Mouse (Mus musculus) hematopoietic stem cell, adult 5-6 weeks (primary cell): ENCODE results near the gene Igfbp5. TPM values are rescaled to one million over a fixed set of nuclear protein-coding genes. Genes with fewer than 3 reads are reported as not detected.

Experiments used
- ATAC-seq, 2 experiments: fragments of 125-278 bp in 1 of 2; replicated peaks in 1 of 2; 2 replicates each; pipeline ENCODE4 v1.8.0; 2016 to 2017; ENCODE audit warnings: inconsistent platforms in 2 of 2, mild to moderate bottlenecking in 2 of 2, moderate number of reproducible peaks in 2 of 2, low read depth in 1 of 2, moderate TSS enrichment in 1 of 2; ENCODE audit not compliant: low FRiP score in 2 of 2, poor library complexity in 2 of 2, severe bottlenecking in 2 of 2, insufficient read depth in 1 of 2, low TSS enrichment in 1 of 2
- total RNA-seq: library from RNA; stranded (forward); fragments of 172-1452, 232-1000 nt; gene quantifications from 2 replicates; pipeline ENCODE4 v1.2.3, GENCODE M21; 2017

The Igfbp5 gene
- total RNA-seq, 1 experiment from 2014 or later = 0.30 TPM

DNA sequence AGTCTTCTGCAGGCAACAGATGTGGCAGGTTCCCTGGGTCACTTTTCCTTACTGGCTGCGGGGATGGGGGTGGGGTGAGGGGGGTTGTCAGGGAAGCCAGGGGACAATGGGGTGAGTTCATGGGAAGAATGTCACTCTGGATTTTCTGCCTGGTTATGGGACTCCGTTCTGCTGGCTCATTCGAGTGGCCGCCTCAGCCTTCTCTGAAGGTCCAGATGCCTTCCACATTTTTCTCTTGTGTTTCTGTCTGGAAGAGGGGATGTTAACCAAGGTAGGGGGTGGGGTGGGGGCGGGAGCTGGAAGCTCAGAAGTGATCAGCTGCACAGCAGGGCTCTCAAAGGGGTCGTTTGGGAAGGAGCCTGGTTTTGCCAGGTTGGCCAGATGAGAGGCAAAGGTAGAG is 48.2 kb downstream of the Igfbp5 start:
- ATAC-seq = no peak

DNA sequence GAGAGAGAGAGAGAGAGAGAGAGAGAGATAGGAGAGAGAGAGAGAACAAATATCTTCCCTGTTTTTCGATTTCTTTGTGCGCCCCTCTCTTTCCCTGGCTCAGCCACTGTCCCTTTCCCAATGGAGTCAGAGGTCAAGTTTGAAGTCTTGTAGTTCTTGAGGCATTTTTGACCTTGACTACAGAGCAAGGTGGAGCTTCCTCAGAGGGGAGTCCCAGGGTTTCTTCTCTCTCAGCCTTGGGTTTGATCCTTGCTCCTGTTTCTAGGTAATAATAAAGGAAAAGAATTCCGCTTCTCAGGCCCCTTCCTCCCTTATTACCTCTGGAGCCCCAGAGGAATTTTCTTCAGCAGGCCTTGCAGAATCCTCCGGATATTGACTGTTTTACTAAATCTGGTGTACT is 48.8 kb downstream of the Igfbp5 start:
- no peak for ATAC-seq

DNA sequence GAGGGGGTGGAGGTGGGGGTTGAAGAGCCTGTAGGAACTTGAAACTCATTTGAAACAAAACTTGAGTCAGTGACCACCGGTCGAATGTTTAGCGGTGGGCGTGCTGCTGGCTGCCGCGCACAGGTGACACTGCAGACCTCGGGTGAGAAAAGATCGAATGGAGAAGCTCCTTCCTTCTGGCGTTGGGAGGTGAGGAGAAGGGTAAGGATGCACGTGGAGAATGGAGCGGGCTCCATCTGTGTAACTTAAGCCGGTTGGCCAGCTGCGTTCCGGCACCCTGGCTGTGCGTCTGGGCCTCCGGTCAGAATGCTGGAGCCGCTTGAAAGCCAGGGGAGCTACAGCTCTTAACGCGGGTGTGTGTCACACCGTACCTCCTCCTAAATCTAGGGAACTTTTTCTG is 49.4 kb downstream of the Igfbp5 start:
- ATAC-seq = no peak

DNA sequence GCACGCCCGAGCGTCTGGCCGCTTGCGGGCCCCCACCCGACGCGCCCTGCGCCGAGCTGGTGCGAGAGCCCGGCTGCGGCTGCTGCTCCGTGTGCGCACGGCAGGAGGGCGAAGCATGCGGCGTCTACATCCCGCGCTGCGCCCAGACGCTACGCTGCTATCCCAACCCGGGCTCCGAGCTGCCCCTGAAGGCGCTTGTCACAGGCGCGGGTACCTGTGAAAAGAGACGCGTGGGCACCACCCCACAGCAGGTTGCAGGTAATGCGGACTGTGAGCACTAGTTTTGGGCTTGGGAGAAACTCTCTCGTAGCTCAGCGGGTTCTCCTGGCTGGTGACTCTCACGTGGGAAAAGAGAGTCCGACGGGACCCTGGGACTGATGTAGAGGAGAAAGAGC is 50.0 kb downstream of the Igfbp5 start:
- ATAC-seq = no peak

DNA sequence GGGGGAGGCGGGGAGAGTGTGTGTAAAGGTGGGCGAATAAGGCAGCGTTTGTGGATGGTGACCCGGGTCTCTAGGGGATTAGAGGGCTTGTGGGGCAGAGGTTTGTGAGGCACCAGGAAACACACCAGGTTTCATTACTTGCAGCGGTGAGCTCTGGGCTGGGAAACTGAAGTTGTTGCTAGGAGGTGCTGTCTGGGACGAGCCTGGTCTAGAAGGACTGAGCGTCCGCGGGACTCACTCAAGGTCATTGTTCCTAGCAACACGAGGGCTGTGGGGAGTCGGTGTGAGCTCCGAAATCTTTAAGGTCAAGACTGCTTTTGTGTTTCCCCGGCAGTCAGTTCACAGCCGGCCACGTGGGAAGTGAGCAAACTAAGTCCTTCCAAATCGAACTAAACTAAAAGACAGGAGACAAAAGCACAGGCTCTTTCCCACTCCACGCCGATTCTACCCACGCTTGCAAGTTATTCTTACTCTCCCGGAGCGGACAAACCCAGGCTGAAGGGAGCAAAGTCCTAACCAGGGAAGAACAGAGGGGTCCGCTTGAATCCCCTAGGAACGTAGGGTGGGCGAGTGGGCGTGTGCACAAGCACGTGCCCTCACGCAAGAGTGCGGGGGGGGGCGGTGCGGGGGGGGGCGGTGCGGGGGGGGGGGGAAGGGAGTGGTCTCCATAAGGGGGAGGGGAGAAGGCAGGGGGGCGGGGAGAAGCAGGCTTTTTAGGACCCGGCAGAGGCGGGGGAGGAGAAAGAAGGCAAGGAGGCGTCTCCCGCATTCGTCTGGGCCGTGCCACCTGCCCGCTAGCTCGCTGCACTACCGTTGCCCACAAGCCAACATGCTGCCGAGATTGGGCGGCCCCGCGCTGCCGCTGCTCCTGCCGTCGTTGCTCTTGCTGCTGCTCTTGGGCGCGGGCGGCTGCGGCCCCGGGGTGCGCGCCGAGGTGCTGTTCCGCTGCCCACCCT is 50.7 kb downstream of the Igfbp5 start, which contains the start of gene Igfbp2:
TSS of gene Igfbp2 (plus strand) at position 753 of the 956 bp plus-strand sequence.
- no peak for ATAC-seq

DNA sequence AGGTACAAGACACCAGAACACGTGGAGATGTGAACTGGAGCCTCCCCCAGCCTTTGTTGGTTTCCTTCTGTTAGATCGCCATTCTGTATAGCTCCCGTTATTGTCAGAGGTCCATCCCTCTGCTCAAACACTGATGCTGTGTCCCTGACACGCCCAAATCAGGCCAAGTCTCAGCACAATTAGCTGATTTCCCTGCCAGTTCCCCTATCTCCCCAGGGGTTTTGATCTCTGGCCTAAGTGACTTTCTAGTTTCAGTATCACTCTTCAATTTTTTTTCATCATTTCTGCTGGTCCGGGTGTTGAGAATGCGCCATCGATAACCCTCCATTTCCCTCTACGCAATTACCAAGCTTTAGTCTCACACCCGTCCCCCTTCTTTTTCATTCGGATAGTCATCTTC is 51.8 kb downstream of the Igfbp5 start:
- no peak for ATAC-seq

DNA sequence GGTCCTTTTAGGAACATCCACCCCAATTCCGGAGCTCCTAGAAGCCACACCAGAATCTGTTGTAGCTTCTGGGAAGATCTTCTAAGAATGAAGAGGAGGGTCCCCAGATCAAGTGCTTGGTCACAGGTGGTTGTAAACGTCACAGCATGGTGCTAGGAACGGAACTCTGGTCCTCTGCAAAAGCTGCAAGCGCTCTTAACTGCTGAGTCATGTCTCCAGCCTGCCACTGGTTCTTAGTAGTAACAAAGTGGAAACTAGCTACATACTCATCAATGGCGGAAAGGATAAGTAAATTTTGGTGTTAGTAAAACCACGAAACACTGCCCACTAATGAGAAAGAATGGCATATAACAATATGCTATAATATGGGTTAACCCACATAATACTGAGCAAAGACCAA is 54.7 kb downstream of the Igfbp5 start:
- ATAC-seq = no peak

DNA sequence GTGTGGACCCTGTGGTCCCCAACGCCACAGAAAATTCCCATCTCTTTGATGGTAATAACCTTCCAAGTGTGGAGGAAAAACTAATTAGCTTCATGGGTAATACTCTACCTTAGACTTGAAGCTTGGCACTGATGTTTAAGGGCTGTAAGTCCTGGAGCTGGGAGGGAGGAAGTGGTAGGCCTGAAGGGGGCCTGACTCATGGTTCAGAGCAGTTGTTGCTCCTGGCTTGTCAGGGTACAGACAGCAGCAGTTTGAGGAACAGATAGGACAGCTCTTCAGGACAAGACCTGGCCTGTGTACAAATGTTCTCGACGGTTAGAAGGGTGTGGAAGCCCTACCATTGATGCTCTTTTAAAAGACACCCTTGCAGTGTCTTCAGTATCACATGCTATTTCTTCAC is 59.1 kb downstream of the Igfbp5 start:
- no peak for ATAC-seq

DNA sequence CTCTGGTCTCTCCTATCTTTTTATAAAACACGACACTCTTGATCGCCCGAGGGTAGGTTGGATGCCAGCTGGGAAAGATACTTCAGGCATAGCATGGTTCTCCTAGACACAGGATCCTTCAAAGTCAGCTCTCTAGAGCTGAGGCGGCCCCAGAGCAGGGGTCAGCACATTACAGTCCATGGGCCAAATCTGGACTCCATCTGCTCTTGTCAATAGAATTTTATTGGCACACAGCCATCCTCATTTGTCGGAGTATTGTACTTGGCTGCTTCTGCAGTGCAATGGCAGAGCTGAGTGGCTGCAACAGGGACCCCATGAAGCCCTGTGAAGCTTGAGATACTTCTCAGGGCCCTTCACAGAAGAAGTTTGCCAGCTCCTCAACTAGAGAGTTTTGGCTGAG is 59.5 kb downstream of the Igfbp5 start:
- ATAC-seq = no peak

DNA sequence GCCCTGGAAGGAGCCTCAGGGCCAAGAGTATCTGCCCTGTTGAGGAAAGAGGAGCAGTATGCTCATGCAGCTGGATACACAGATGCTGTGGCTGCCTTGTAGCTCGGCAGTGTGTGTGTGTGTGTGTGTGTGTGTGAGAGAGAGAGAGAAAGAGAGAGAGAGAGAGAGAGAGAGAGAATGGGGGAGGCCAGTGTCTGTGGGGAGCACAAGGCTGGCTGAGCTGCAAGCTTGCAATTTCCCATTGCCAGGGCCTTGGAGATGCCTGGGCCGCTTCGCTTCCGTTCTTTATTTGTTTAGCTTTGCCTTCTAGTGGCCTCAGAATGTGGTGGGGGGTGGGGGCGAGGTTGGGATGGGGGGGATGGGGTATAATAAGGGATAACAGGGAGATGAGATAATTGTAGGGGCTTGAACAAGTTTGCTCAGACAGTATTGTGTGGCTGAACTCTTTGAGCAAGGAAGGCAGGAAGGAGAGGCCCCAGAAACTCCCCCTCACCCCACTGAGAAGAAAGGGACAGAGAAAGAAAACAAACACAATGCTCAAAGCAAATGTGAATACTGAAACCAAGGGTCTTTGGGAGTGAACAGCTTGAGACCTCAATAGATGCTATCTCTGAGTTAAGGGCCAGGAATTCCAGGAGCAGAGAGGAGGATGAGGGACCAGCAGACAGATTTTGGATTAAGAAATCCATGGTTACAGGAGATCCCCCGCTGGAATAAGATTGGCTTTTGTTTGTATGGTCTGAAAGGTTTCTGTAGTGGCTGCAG is 60.9 kb downstream of the Igfbp5 start:
- no peak for ATAC-seq

DNA sequence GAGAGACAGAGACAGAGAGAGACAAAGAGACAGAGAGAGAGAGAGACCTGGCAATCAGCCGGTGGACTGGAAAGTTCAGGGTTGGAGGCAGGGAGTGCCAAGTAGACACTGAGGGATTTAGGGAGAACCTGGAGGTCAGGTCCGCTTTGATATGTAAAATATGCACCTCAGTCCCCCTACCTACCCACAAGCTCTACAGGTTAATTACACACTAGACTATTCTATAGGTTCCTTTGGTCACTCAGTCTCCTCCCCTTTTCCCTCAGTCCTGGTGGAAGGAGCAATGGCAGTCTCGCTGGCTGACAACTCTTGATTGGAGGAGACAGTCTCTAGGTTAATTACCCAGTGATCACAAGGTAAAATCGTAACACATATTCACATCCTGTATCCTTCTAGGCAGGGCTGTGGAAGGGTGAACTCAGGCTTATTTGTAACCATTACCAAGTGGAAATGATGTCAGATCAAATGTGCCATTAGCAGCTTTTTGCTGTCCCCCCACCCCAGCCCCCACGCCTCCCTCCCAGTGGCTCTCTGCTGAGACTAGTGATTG is 61.5 kb downstream of the Igfbp5 start:
- no peak for ATAC-seq

DNA sequence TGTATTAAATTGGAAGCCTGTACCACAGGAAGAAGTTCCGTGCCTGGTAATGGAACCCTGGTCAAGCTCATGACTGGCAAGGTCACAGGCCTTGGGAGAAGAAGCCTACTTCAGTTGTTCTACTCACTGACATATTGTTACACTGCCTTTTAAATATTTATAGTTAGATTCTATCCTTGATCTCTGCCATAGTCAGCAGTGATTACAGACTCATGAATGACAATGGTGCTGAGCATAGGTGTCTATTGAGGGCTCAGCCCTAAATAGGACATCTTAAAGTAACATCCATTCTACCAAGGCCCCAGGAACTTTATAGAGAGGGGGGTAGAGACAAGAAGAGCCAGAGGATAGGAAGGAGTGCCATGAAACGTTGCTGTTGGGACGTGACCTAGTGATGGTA is 63.6 kb downstream of the Igfbp5 start:
- no peak for ATAC-seq

DNA sequence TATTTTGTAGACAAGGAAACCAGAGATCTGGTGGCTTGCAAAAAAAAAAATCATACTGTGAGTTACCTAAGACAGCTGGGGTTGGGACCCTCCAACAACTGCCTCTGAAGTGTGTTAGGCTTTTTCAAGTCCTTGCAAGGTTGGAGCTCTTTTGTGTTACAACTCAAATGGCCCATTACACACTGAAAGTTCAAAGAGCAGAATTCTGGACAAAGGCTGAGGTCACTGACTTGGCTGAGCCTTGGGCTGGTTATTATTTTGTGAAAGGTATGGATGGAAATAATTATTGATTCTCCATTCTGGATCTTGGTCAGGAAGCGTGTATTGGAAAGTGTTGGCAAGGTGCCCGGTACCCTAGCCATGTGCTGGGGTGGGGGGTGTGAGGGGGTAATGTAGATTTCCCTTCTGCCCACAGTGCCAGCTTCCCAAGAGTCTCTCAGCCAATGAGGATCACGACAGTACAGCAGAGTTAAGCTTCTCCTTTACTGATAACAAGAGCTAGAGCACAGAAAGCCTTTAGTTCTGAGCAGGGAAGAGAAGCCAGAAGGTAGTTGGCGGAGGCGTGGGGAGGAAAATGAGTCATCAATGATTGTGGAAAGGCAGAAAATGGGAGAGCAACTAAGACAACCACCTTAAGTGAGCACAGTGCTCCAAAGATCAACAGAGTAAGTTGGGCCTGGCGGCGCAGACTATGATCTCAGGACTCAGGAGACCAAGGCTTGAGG is 64.6 kb downstream of the Igfbp5 start:
- no peak for ATAC-seq

DNA sequence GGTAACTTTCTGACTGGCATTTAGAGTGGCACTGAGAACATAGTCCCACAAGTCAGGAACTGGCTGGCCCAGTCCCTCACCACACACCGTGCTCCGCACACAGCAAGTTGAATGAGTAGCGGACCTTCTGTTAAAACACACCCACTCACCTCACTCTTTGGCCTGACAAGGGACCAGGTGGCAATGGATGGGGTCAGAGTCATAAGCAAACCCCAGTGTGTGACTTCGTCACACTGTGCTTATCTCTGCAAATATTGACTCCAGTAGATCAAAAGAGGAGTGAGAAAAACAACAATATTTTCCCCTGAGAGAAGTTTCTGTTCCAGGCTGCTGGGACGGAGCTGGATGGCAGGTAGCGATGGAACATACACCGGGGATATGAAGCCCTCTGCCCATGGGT is 65.4 kb downstream of the Igfbp5 start:
- ATAC-seq = no peak
